Mouse (Mus musculus) bone marrow macrophage, adult 2 months (primary cell): ENCODE data around the gene Slc29a1.

Experiments
- CTCF ChIP-seq: IDR thresholded peaks from 2 replicates; pipeline ENCODE4 v1.5.1; 2012; ENCODE audit warnings: low read depth, mild to moderate bottlenecking, low read length, moderate library complexity
- POLR2A ChIP-seq: IDR thresholded peaks from 2 replicates; pipeline ENCODE4 v1.6.1; 2012; ENCODE audit warnings: mild to moderate bottlenecking, low read depth, low read length, borderline replicate concordance

DNA sequence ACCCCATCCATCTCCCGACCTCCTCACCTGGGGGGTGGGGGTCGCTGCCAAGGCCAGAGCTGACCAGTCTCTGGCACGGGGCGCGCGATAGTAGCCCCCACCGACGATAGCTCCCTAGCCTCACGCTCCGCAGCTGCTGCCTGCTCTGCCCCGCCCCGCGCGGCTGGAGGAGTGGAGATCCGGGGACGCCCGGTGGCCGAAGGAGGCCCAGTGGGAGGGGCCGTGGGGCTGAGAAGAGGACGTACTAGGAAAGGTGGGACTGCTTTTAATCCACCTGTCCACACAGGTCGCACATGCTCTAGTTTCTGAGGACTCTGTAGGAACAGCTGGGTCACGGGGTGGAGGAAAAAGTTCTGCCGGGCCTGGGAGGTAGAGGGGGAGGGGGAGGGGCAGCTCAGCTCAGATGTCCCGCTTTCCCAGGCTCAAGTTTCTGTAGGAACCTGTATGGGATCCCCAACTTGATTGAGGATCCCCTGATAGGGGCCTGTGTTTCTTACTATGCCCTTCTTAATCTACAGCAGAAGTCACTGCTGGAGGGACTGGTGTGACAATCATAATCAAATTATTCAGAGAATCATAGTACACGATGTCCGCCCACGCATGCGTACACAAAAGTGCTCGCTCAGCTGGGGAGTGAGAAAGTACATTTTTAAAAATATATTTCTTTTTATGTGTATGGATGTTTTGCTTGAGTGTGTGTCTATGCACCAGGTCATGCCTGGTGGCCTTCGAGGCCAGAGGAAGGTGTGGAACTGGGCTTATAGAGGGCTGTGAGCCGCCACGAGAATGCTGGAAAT lies at the start of gene Slc29a1:
- TF ChIP-seq CTCF (no peak), POLR2A (no peak)
